Mouse (Mus musculus): ENCODE measurements around the gene Islr2.

- TF ChIP-seq CHD2 (IDR thresholded peaks at IDR 0.05; ENCODE audit: low read depth, low read length) (no peak), ZNF384 (IDR thresholded peaks at IDR 0.05; ENCODE audit: low read depth, low read length) (no peak)
Measured at GRCm38 (mm10) chr9:58194222-58194621, 9.9 kb downstream of the Islr2 start.
